9 mouse cellular contexts compared by ENCODE assay signal in genomic region chr16:37916818-37917201, GRCm38 (mm10). TPM values are rescaled to one million over a fixed set of nuclear protein-coding genes. Genes with fewer than 3 reads are reported as not detected.
DNase-seq lines count a peak whose midpoint lies in the region; ATAC-seq lines count a peak whose summit lies in the region.
"Had no signal": no experiment of that assay in that cellular context is flagged by ENCODE, and none has a peak within 500 bp of the region (broad histone marks: within the 10 kb centered on the region; RNA-seq: fewer than 3 reads in every experiment).

No protein-coding gene starts in this region.

- ATAC-seq in kidney, embryonic 16.5 days (ENCODE audit: low FRiP score, low TSS enrichment), result peak; percentile 55; the same call in 1 of the 2 replicates
- ATAC-seq in embryonic facial prominence, embryonic 12.5 days (ENCODE audit: insufficient number of reproducible peaks, insufficient read depth, low FRiP score, low TSS enrichment), result no peak
- no peak for ATAC-seq in intestine, embryonic 15.5 days
- peak; percentile 30; the same call in 1 of the 2 replicates for ATAC-seq in neural tube, embryonic 15.5 days (ENCODE audit: low FRiP score)

- H3K4me2 ChIP-seq in kidney, embryonic 16.5 days (replicated peaks; ENCODE audit: low read depth, low read length), result peak overlapping the region; percentile 98
- peak overlapping the region; percentile 77 for H3K4me2 ChIP-seq in embryonic facial prominence, embryonic 12.5 days (replicated peaks)
- peak overlapping the region; percentile 97 for H3K4me2 ChIP-seq in intestine, embryonic 15.5 days (replicated peaks)
- H3K4me2 ChIP-seq in neural tube, embryonic 15.5 days, result peak overlapping the region; percentile 95

- peaks cover 7% of the 10 kb centered on the region; the same call in 1 of the 2 replicates for H3K4me1 ChIP-seq in kidney, embryonic 16.5 days (ENCODE audit: insufficient read depth, low read length)
- H3K4me1 ChIP-seq in embryonic facial prominence, embryonic 12.5 days, result no peaks in the 10 kb centered on the region
- no peaks in the 10 kb centered on the region for H3K4me1 ChIP-seq in intestine, embryonic 15.5 days (replicated peaks)
- H3K4me1 ChIP-seq in neural tube, embryonic 15.5 days, result peaks cover 26% of the 10 kb centered on the region

- 19% methylated on average over 7 of the region's 7 CpGs for WGBS in kidney, embryonic 16.5 days
- 16% methylated on average over 7 of the region's 7 CpGs for WGBS in embryonic facial prominence, embryonic 12.5 days
- 24% methylated on average over 7 of the region's 7 CpGs for WGBS in intestine, embryonic 15.5 days
- WGBS in neural tube, embryonic 15.5 days, result 7% methylated on average over 7 of the region's 7 CpGs

- no peak overlapping the region; the same call in 1 of the 2 replicates for H3K9ac ChIP-seq in kidney, embryonic 16.5 days (replicated peaks; ENCODE audit: low read length)
- H3K9ac ChIP-seq in embryonic facial prominence, embryonic 12.5 days, result no peak overlapping the region
- H3K9ac ChIP-seq in intestine, embryonic 15.5 days, result no peak overlapping the region
- peak overlapping the region; percentile 67; the same call in 1 of the 2 replicates for H3K9ac ChIP-seq in neural tube, embryonic 15.5 days (replicated peaks)

- no peaks in the 10 kb centered on the region for H3K36me3 ChIP-seq in kidney, embryonic 16.5 days (ENCODE audit: insufficient read depth, low read length)
- no peaks in the 10 kb centered on the region for H3K36me3 ChIP-seq in embryonic facial prominence, embryonic 12.5 days
- H3K36me3 ChIP-seq in intestine, embryonic 15.5 days, result no peaks in the 10 kb centered on the region
- H3K36me3 ChIP-seq in neural tube, embryonic 15.5 days, result no peaks in the 10 kb centered on the region

- H3K27ac ChIP-seq in kidney, embryonic 16.5 days (ENCODE audit: low read length), result no peak overlapping the region
- no peak overlapping the region for H3K27ac ChIP-seq in embryonic facial prominence, embryonic 12.5 days
- H3K27ac ChIP-seq in intestine, embryonic 15.5 days, result no peak overlapping the region
- no peak overlapping the region for H3K27ac ChIP-seq in neural tube, embryonic 15.5 days (replicated peaks)

- peak overlapping the region; percentile 60 for H3K4me3 ChIP-seq in kidney, embryonic 16.5 days (ENCODE audit: low read length)
- peak overlapping the region; percentile 45 for H3K4me3 ChIP-seq in embryonic facial prominence, embryonic 12.5 days
- H3K4me3 ChIP-seq in intestine, embryonic 15.5 days (replicated peaks), result peak overlapping the region; percentile 50; the same call in 1 of the 2 replicates
- peak overlapping the region; percentile 61 for H3K4me3 ChIP-seq in neural tube, embryonic 15.5 days (replicated peaks)

- H3K27me3 ChIP-seq in kidney, embryonic 16.5 days (ENCODE audit: insufficient read depth, low read length), result no peaks in the 10 kb centered on the region
- H3K27me3 ChIP-seq in embryonic facial prominence, embryonic 12.5 days, result peaks cover 29% of the 10 kb centered on the region
- no peaks in the 10 kb centered on the region; the same call in 1 of the 2 replicates for H3K27me3 ChIP-seq in intestine, embryonic 15.5 days (replicated peaks)
- H3K27me3 ChIP-seq in neural tube, embryonic 15.5 days (replicated peaks), result no peaks in the 10 kb centered on the region

- no peak for DNase-seq in kidney, adult 9 months
- DNase-seq in left cerebral cortex, adult 8-10 months (ENCODE audit: low spot score in 2 of 2), result no peak
- no peak for DNase-seq in adipocyte (ENCODE audit: low spot score)
- no peak for DNase-seq in retina, embryonic 14.5 days (ENCODE audit: low spot score)

- 0 out of 2 replicates have a peak, but pooled peaks cover 3% of the 10 kb centered on the region for H3K9me3 ChIP-seq in kidney, embryonic 16.5 days (ENCODE audit: low read length)
- H3K9me3 ChIP-seq in embryonic facial prominence, embryonic 12.5 days, result no peaks in the 10 kb centered on the region
- H3K9me3 ChIP-seq in intestine, embryonic 15.5 days, result no peaks in the 10 kb centered on the region
- H3K9me3 ChIP-seq in neural tube, embryonic 15.5 days (replicated peaks), result no peaks in the 10 kb centered on the region

RNA-seq across cellular contexts. Expression of gene Gpr156, which starts 0.5 kb away (rescaled TPM):
- 0.85 and 1.3 TPM in 2 replicates for polyA plus RNA-seq in kidney, embryonic 16.5 days (2015; fragmentation: Nextera tagmentation; extraction: Ambion mirVana)
- polyA plus RNA-seq in embryonic facial prominence, embryonic 12.5 days (2016; fragmentation: Nextera tagmentation; extraction: Ambion mirVana), result 1.2 and 1.5 TPM in 2 replicates
- 0.11 and 0.23 TPM in 2 replicates for polyA plus RNA-seq in intestine, embryonic 15.5 days (2015; fragmentation: Nextera tagmentation; extraction: Ambion mirVana)
- polyA plus RNA-seq in neural tube, embryonic 15.5 days (2015; fragmentation: Nextera tagmentation; extraction: Ambion mirVana), result 3.3 and 4.0 TPM in 2 replicates
- total RNA-seq in left cerebral cortex, adult 8-10 months (2022), result under 1 TPM; 0.57 to 0.77 (median 0.58) TPM

RNA-seq across cellular contexts. Expression of gene Lrrc58, which starts 48.6 kb away (rescaled TPM):
- 54.3 and 60.6 TPM in 2 replicates for polyA plus RNA-seq in kidney, embryonic 16.5 days (2015; fragmentation: Nextera tagmentation; extraction: Ambion mirVana)
- polyA plus RNA-seq in embryonic facial prominence, embryonic 12.5 days (2016; fragmentation: Nextera tagmentation; extraction: Ambion mirVana), result 62.2 and 65.7 TPM in 2 replicates
- 48.0 and 52.4 TPM in 2 replicates for polyA plus RNA-seq in intestine, embryonic 15.5 days (2015; fragmentation: Nextera tagmentation; extraction: Ambion mirVana)
- 45.3 and 46.1 TPM in 2 replicates for polyA plus RNA-seq in neural tube, embryonic 15.5 days (2015; fragmentation: Nextera tagmentation; extraction: Ambion mirVana)
- total RNA-seq in left cerebral cortex, adult 8-10 months (2022), result 10 to 100 TPM; 90.5 to 97.5 (median 93.5) TPM

RNA-seq across cellular contexts. Expression of gene Gm36028, which starts 55.9 kb away (rescaled TPM):
- polyA plus RNA-seq in kidney, embryonic 16.5 days (2015; fragmentation: Nextera tagmentation; extraction: Ambion mirVana), result 0.67 and 0.71 TPM in 2 replicates
- polyA plus RNA-seq in embryonic facial prominence, embryonic 12.5 days (2016; fragmentation: Nextera tagmentation; extraction: Ambion mirVana), result 0.24 and 0.28 TPM in 2 replicates
- polyA plus RNA-seq in intestine, embryonic 15.5 days (2015; fragmentation: Nextera tagmentation; extraction: Ambion mirVana), result 0.80 and 1.8 TPM in 2 replicates
- 0.15 TPM in 1 of 2 replicates, not detected in the other for polyA plus RNA-seq in neural tube, embryonic 15.5 days (2015; fragmentation: Nextera tagmentation; extraction: Ambion mirVana)
- total RNA-seq in left cerebral cortex, adult 8-10 months (2022), result under 1 TPM in 1 of 4 experiments, not detected in 3; 0.30 TPM
- total RNA-seq: ES-E14 had no signal

Comparison
In these comparisons a context has a peak if more than half of its experiments do, and no peak if none do; other contexts are left out.
1. ATAC-seq: peak in kidney, embryonic 16.5 days (single experiment) and neural tube, embryonic 15.5 days (single experiment); none in embryonic facial prominence, embryonic 12.5 days (single experiment) and intestine, embryonic 15.5 days (single experiment).
2. Peak in every context shown above with its lines, with median percentiles within 50 percentile points of each other: H3K4me2 ChIP-seq and H3K4me3 ChIP-seq.